Mouse (Mus musculus): Measurements from ENCODE around the gene Tbc1d10a. TPM values are rescaled to one million over a fixed set of nuclear protein-coding genes. Genes with fewer than 3 reads are reported as not detected.

The Tbc1d10a gene
- polyA plus RNA-seq, 1 experiment from 2014 or later, result 23.7 TPM

Small RNA genes lying within 50 kb of the gene (microRNA-seq; reads per million reads assigned to microRNA genes)
- 5.0 reads per million, percentile 22 among the genes with 10 or more reads in this experiment for gene Mir3060

Other genes with a start within 250 kb of the Tbc1d10a start
- 45.1 and 48.0 TPM in 2 replicates for gene Pes1, start 222.8 kb upstream of the Tbc1d10a start, polyA plus RNA-seq (2014; fragmentation: Nextera tagmentation; extraction: Ambion mirVana)
- 0.23 TPM in 2 replicates for gene 4930556J24Rik, start 210.0 kb upstream of the Tbc1d10a start, polyA plus RNA-seq (2014; fragmentation: Nextera tagmentation; extraction: Ambion mirVana)
- gene Gal3st1, start 203.2 kb upstream of the Tbc1d10a start, polyA plus RNA-seq (2014; fragmentation: Nextera tagmentation; extraction: Ambion mirVana), result 8.1 and 9.1 TPM in 2 replicates
- gene Sec14l4, start 155.3 kb upstream of the Tbc1d10a start, polyA plus RNA-seq (2014; fragmentation: Nextera tagmentation; extraction: Ambion mirVana), result not detected in 2 replicates
- 0.54 and 0.63 TPM in 2 replicates for gene Sec14l3, start 121.9 kb upstream of the Tbc1d10a start, polyA plus RNA-seq (2014; fragmentation: Nextera tagmentation; extraction: Ambion mirVana)
- 9.3 and 10.6 TPM in 2 replicates for gene Mtfp1, start 91.3 kb upstream of the Tbc1d10a start, polyA plus RNA-seq (2014; fragmentation: Nextera tagmentation; extraction: Ambion mirVana)
- 3.6 and 4.1 TPM in 2 replicates for gene Sec14l2, start 63.4 kb upstream of the Tbc1d10a start, polyA plus RNA-seq (2014; fragmentation: Nextera tagmentation; extraction: Ambion mirVana)
- gene Rnf215, start 51.6 kb upstream of the Tbc1d10a start, polyA plus RNA-seq (2014; fragmentation: Nextera tagmentation; extraction: Ambion mirVana), result 46.4 and 48.2 TPM in 2 replicates
- gene Ccdc157, start 26.5 kb upstream of the Tbc1d10a start, polyA plus RNA-seq (2014; fragmentation: Nextera tagmentation; extraction: Ambion mirVana), result 6.3 and 7.3 TPM in 2 replicates
- 49.3 and 54.7 TPM in 2 replicates for gene Sf3a1, start 26.4 kb upstream of the Tbc1d10a start, polyA plus RNA-seq (2014; fragmentation: Nextera tagmentation; extraction: Ambion mirVana)
- gene Castor1, start 31.4 kb downstream of the Tbc1d10a start, polyA plus RNA-seq (2014; fragmentation: Nextera tagmentation; extraction: Ambion mirVana), result 3.8 and 4.5 TPM in 2 replicates
- gene Osm, start 49.6 kb downstream of the Tbc1d10a start, polyA plus RNA-seq (2014; fragmentation: Nextera tagmentation; extraction: Ambion mirVana), result not detected in 2 replicates
- 0.29 TPM in 1 of 2 replicates, not detected in the other for gene Lif, start 70.8 kb downstream of the Tbc1d10a start, polyA plus RNA-seq (2014; fragmentation: Nextera tagmentation; extraction: Ambion mirVana)